Mouse (Mus musculus): ENCODE results near the gene Tmem184b. TPM values are rescaled to one million over a fixed set of nuclear protein-coding genes. Genes with fewer than 3 reads are reported as not detected.

The Tmem184b gene
- polyA plus RNA-seq, 1 experiment from 2014 or later, result 61.7 TPM

DNA sequence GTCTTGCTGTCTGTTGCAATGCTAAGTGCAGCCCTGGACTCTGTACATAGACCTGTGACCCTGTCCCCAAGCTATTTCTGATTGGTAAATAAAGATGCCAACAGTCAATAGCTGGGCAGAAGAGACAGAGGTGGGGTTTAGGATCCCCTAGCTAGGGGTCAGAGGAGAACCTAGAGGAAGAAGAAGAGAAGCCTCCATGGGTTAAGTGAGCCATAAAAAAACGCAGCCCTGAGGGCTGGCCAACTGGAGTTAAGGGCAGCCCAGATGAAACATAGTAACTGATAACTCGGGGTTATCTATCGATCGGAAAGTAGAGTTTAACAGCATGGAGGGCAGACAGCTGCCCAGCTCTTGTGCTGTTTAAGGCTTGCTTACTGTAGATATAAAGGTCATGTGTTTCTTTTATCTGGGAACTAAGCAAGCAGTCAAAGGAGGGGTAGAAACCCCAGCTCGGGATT lies 81.6 kb downstream of the Tmem184b start:
- H3K27me3 ChIP-seq, result no peaks in the 10 kb centered on the region
- no peak overlapping the region for H3K4me3 ChIP-seq
- H3K4me2 ChIP-seq (replicated peaks), result no peak overlapping the region
- ATAC-seq (ENCODE audit: insufficient number of reproducible peaks, insufficient read depth, low FRiP score, low TSS enrichment), result no peak
- H3K27ac ChIP-seq, result no peak overlapping the region
- WGBS, result 76% methylated on average over 5 of the region's 5 CpGs
- H3K36me3 ChIP-seq, result no peaks in the 10 kb centered on the region
- no peaks in the 10 kb centered on the region for H3K9me3 ChIP-seq
- H3K4me1 ChIP-seq, result peaks cover 30% of the 10 kb centered on the region
- H3K9ac ChIP-seq, result no peak overlapping the region

DNA sequence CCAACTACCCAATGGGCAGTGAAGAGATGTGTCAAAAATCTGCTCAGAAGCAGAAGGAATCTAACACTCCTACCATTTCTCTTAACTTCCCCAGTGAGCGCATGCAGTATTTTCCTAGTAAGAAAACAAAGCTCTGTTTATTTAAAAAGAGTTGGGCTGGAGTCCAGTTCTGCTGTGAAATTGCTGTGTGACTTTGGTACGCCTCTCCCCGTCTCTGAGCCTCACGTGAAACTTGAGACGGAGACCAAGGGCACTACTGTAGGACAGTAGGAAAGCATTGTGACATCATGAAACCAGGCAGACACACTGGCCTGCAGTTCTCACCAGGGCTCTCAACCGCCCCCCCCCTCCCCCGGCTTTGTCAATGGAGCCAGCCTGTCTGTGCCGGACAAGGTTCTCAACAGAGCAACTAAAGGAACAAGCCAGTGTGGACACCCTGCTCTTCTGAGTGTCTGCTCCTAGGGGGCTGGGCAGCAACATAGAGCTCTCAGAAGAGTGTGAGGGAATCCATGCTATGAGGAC lies 89.5 kb downstream of the Tmem184b start:
- H3K36me3 ChIP-seq, result peaks cover 16% of the 10 kb centered on the region
- no peaks in the 10 kb centered on the region for H3K9me3 ChIP-seq
- H3K4me2 ChIP-seq (replicated peaks), result no peak overlapping the region
- no peak for ATAC-seq (ENCODE audit: insufficient number of reproducible peaks, insufficient read depth, low FRiP score, low TSS enrichment)
- no peak overlapping the region for H3K9ac ChIP-seq
- 57% methylated on average over 8 of the region's 8 CpGs for WGBS
- no peak overlapping the region for H3K27ac ChIP-seq
- peaks cover 3% of the 10 kb centered on the region; the same call in 1 of the 2 replicates for H3K4me1 ChIP-seq
- H3K27me3 ChIP-seq, result no peaks in the 10 kb centered on the region
- no peak overlapping the region for H3K4me3 ChIP-seq

MicroRNAs within 50 kb of the gene (microRNA counts, 519-probe panel; counts per million panel counts)
- 460 counts per million, percentile 65 among the panel's probes with 10 or more counts for microRNA mmu-miR-1943

Small RNAs within 50 kb of the gene (microRNA-seq; reads per million reads assigned to microRNA genes)
- gene Mir1943, result 3.8 reads per million, percentile 17 among the genes with 10 or more reads in this experiment

Other genes with a start within 250 kb of the Tmem184b start
- gene Sox10, start 238.3 kb downstream of the Tmem184b start, polyA plus RNA-seq (2016; fragmentation: Nextera tagmentation; extraction: Ambion mirVana), result 21.1 and 21.7 TPM in 2 replicates
- gene Pick1, start 174.4 kb downstream of the Tmem184b start, polyA plus RNA-seq (2016; fragmentation: Nextera tagmentation; extraction: Ambion mirVana), result 60.2 and 60.7 TPM in 2 replicates
- 0.78 and 0.90 TPM in 2 replicates for gene Gm49486, start 174.2 kb downstream of the Tmem184b start, polyA plus RNA-seq (2016; fragmentation: Nextera tagmentation; extraction: Ambion mirVana)
- gene Slc16a8, start 148.8 kb downstream of the Tmem184b start, polyA plus RNA-seq (2016; fragmentation: Nextera tagmentation; extraction: Ambion mirVana), result 0.25 and 0.50 TPM in 2 replicates
- gene Baiap2l2, start 118.0 kb downstream of the Tmem184b start, polyA plus RNA-seq (2016; fragmentation: Nextera tagmentation; extraction: Ambion mirVana), result 10.1 and 10.7 TPM in 2 replicates
- 13.3 and 15.4 TPM in 2 replicates for gene Pla2g6, start 75.2 kb downstream of the Tmem184b start, polyA plus RNA-seq (2016; fragmentation: Nextera tagmentation; extraction: Ambion mirVana)
- 1.8 and 1.9 TPM in 2 replicates for gene Maff, start 56.9 kb downstream of the Tmem184b start, polyA plus RNA-seq (2016; fragmentation: Nextera tagmentation; extraction: Ambion mirVana)
- 148 and 160 TPM in 2 replicates for gene Csnk1e, start 52.0 kb upstream of the Tmem184b start, polyA plus RNA-seq (2016; fragmentation: Nextera tagmentation; extraction: Ambion mirVana)
- 0.10 TPM in 1 of 2 replicates, not detected in the other for gene Kcnj4, start 101.7 kb upstream of the Tmem184b start, polyA plus RNA-seq (2016; fragmentation: Nextera tagmentation; extraction: Ambion mirVana)
- 41.5 and 42.0 TPM in 2 replicates for gene Kdelr3, start 112.8 kb upstream of the Tmem184b start, polyA plus RNA-seq (2016; fragmentation: Nextera tagmentation; extraction: Ambion mirVana)
- 72.0 and 73.1 TPM in 2 replicates for gene Ddx17, start 143.2 kb upstream of the Tmem184b start, polyA plus RNA-seq (2016; fragmentation: Nextera tagmentation; extraction: Ambion mirVana)
- 1.3 and 1.5 TPM in 2 replicates for gene Dmc1, start 201.5 kb upstream of the Tmem184b start, polyA plus RNA-seq (2016; fragmentation: Nextera tagmentation; extraction: Ambion mirVana)

Data from embryonic facial prominence, embryonic 12.5 days (tissue).